Mouse (Mus musculus): Measurements from ENCODE around the gene Pah.

DNA sequence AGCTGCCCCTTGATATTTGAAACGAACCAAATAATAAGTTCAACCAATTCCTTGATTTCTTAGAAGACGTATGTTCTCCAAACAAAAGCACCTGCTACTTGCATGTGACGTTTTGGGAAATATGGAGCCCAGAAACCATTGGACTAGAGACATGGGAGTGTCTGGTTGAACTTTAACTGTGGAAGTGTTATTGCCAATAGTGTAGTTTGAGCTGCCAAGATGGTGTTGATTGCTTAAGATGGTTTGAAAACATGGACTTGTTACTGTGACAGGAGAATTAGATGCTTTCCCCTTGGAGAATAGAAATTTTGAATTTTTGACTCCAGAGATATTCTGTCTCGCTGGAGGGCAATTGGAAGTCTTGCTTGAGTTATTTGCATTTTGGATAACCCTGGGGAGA lies 50.9 kb downstream of the Pah start:
- no peak for TF ChIP-seq CTCF (conservative IDR thresholded peaks at IDR 0.05; ENCODE audit: low read length)
- no peak for TF ChIP-seq NANOG (IDR thresholded peaks at IDR 0.05; ENCODE audit: borderline replicate concordance, low read length)
- no peak for TF ChIP-seq POU5F1 (IDR thresholded peaks at IDR 0.05; ENCODE audit: borderline replicate concordance, low read length)

Data from E14TG2a.4 (cell line).